Mouse (Mus musculus): ENCODE data around the gene Gnb5. TPM values are rescaled to one million over a fixed set of nuclear protein-coding genes. Genes with fewer than 3 reads are reported as not detected.

Gene Gnb5
- 21.0 and 26.7 TPM in 2 replicates for polyA plus RNA-seq (2012; rRNA removed)

GRCm38 (mm10) chr9:75306126-75306898 is at the start of gene Gnb5:
Gene Gnb5, plus strand, starts transcription at chr9:75306288.

DNA sequence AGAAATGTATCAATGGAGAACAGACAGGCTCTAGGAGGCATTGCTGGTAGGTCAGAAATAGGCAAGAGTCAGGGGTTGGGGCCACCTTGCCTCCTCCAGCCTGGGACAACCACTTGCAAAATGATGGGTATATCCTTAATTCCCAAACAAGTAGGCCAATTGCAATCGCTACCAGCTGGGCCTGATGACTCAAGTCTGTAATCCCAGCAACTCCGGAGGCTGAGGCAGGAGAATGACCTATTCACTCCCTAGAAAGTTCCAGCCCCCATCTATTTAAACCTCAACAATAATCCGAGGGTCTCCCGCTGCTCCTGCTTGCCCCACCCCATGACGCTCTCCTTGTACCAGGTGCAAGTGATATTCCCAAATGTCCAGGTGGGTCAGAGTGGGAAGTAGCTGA is 41.4 kb downstream of the Gnb5 start, which contains the start of gene Bcl2l10:
TSS of gene Bcl2l10 (plus strand) at position 301 of the 400 bp plus-strand sequence.

Other genes with a start within 250 kb of the Gnb5 start
- gene Myo5a, start 235.3 kb upstream of the Gnb5 start, polyA plus RNA-seq (2012; rRNA removed): 38.7 and 43.9 TPM in 2 replicates
- gene Myo5c, start 74.3 kb upstream of the Gnb5 start, polyA plus RNA-seq (2012; rRNA removed): 1.4 TPM in 2 replicates
- not detected in 2 replicates for gene Bcl2l10, start 41.5 kb downstream of the Gnb5 start, polyA plus RNA-seq (2012; rRNA removed)
- gene Mapk6, start 103.7 kb downstream of the Gnb5 start, polyA plus RNA-seq (2012; rRNA removed): 88.4 and 102 TPM in 2 replicates
- gene Leo1, start 135.2 kb downstream of the Gnb5 start, polyA plus RNA-seq (2012; rRNA removed): 30.6 and 48.6 TPM in 2 replicates

All from central nervous system, embryonic 11.5 days (tissue).